Mouse (Mus musculus): ENCODE data around the gene Isg20l2.

The Isg20l2 gene

DNA sequence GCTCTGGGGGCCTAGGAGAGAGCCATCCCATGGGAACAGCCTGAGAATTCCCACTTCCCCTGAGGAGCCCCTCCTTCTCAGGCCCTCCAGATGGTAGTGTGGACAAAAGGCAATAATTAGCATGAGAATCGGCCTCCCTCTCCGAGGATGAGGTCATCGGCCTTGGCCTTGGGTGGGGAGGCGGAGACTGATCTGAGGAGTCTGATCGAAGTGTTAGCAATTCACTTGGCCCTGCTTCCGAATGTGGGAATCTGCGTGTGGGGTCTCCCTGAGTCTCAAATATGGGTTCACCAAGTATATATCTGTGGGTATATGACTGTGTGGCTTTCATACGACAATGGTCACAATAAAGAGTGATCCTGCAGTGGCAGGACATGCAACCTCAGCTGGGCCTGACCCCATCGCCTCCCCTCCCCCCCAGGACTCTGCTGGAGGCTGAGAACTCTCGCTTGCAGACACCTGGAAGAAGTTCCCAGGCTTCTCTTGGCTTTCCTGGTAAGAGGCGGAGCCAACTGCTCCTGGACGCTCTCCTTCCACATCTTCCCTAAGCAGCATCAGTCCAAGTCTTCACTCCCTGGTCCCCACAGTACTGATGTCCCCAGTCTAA, 44.4 kb downstream of the Isg20l2 start:
- DNase-seq (ENCODE audit: low spot score): no peak

DNA sequence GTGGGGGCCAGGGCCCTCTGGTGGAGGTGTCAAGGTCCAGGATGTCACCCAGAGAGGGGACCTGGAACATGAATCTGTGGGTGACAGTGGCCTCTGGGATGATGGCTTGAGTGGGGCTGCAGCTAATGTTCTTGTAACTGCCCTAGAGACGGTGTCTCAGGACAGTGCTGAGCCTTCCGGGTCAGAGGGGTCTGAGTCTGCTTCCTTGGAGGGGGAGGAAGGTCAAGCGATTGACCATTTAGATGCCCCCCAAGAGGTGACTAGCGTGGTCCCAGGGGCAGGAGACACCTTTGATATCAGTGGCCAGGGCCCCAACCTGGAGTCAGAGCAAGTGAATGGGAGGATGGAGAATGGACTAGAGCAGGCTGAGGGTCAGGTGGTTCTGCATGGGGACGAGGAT, 49.4 kb downstream of the Isg20l2 start:
- no peak for DNase-seq (ENCODE audit: low spot score)

DNA sequence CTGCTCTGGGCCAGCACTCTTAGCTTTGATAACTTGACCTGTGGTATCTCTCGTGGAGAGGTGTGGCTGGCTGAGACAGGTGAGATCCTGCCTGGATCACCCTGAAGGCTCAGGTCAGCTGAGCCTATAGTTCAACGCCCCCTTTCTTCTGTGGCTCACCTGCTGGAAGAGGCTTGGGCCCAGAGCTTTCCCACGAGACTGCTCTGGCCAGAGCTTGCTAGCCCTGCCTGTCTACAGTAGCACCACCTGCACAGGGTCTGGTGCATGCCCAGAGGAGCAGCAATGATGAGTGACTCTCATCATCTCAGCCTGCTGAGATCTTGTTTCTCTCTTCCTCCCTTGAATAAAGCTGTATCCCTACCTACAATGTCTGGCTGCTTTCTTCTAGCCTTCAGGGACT, 50.0 kb downstream of the Isg20l2 start:
- no peak for DNase-seq (ENCODE audit: low spot score)

DNA sequence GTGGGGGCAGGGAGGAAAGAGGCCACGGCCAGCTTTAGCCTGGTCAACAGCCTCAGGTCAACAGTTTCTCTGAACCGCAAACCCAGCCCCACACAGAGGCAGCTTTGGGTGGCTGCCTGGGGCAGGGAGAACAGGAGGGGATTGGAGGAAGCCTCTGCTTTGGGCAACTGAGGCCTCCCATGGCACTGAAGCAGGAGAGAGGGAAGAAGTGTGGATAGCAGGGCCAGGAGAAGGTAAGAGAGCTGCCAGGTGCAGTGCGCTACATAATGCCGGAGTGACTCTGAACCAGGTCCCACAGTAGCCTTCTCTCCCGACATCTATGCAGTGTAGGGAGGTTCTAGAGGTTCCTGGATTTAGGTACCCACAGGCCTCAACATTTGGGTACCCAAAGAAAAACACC, 50.6 kb downstream of the Isg20l2 start:
- DNase-seq (ENCODE audit: low spot score): no peak

DNA sequence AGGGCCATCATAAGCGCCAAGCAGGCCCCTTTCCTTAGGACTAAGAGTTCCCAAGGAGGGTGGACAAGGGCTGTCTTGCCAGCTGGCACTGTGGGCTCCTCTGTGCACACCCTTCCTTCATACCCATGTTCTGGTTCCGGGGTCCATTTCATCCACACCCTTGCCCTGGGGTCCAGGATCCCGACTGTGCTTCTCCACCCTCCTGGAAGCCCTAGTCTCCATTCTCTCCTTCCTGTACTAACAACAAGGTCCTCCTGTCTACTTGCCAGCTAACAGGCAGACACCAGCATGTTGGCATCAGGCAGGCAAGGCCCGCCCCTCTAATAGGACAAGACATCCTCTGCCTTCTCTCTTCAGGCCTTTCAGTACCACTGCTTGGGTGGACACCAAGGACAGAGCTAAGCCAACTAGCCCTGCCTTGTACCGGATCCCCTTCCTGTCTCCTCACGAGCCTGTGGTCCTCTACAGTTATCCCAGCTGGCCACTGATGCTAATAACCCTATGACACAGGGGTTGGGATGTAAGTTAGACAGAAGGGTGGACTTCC, 51.2 kb downstream of the Isg20l2 start:
- no peak for DNase-seq (ENCODE audit: low spot score)

DNA sequence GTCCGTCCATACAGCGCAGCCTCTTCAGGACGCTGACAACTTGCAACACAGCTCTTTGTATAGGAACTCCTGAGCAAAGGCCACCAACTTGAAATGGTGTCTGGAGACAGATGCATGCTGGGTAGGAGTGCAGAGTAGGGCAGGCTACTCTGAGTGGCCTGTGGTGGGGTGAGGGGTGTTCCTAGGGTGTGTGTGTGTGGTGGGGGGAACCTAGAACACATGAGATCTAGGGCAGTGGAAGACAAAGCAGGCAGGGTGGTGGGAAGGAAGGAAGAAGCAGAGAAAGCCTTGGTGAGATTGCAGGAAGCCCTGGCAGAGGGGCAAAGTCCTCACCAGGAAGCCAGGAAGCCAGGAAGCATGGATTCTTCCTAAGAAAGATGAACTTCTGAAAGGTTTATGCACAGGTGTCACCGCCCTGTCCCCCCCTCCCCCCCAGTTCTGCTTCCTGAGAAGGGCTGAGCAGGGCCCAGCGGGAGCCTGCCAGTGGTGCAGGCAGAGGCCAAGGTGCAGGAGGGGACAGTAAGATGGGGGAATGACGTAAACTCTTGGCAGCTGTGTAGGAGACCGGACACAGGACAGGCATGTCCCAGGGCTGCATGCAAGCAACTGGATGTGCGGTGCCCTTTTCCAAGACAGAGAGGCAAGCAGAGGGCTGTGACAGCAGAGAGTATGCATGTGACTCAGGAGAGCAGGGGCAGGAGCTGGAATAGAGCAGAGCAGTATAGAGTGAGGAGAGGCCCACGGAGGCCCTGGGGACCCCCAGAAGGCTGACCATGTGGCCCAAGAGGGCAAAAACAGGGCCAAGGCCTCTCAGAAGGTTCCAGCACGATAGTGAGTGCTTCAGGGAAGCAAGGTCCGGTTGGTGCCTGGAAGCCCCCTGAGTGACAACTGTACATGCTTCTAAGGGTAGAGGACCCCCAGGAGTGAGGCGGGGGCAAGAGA, 52.1 kb downstream of the Isg20l2 start:
- no peak for DNase-seq (ENCODE audit: low spot score)

DNA sequence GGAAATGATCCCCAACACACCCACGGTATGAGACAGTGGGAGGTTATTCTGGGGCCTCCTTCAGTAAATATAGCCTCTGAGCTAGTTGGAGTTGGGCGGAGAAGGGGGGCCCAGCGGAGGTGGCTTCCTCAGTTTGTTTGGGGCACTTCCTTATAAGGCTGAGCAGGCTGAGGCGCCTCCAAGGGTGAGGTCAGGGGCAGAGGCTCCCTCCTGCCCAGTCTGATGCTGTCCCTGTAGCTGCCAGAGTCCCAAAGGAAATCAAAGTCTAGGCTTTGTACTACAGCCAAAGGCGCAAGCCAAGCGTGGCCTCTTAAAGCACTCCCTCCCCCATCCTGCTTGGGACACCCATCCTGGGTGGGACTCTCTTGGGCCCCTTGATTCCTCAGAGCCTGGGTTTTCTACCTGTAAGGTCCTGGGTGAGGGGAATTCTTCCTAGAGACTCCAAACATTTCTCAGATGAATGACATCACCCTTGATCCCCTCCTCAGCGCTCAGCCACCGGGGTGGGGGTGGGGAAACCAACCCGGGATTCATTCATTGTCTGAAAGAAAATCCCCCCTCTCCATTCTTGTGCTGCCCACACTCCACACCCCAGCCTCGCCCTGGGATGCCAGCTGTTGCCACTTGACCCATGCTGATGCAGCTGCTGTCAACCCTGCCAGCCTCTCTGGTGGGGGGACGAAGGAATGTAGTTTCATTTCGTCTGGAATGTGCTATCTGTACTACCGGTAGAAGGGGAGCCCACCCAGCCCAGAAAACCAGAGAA, 52.9 kb downstream of the Isg20l2 start:
- DNase-seq (ENCODE audit: low spot score): peak; percentile 2

DNA sequence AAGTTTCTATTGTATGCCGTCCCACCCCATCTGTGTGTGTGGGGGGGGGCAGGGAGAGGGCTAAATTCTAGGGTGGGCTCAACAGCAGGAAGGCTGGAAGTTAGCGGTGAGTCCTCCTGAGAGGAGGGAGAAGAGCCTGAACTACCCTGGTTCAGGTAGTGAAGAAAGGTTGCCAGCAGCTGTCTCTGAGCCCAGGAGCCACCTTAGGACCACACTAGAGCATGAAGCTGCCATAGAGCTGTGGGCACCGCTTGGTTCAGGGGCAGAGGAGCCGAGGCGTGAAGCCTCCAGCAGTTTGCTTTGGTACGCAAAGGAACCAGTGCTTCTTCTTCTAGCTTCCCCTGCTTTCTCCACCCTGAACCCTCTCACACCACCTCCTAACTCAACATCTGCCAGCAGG, 53.5 kb downstream of the Isg20l2 start:
- DNase-seq (ENCODE audit: low spot score): no peak

DNA sequence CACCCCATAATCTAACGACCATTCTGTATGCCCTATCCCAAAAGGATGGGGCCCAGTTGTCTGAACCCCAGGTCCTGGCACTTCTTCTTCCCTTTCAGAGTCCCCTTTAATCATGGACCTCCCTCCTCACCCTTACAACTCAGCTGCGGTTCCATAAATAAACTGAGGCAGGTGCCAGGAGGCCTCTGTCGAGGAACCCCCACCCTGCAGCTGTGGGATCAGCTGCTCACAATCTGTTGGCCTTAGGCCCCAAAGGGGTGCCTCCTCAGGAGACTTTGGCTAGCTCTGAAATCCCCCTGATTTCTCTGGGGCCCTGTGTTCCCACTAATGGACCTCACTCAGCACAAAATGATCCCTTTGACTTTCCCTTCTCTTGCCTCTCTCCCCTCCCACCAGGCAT, 54.0 kb downstream of the Isg20l2 start:
- no peak for DNase-seq (ENCODE audit: low spot score)

DNA sequence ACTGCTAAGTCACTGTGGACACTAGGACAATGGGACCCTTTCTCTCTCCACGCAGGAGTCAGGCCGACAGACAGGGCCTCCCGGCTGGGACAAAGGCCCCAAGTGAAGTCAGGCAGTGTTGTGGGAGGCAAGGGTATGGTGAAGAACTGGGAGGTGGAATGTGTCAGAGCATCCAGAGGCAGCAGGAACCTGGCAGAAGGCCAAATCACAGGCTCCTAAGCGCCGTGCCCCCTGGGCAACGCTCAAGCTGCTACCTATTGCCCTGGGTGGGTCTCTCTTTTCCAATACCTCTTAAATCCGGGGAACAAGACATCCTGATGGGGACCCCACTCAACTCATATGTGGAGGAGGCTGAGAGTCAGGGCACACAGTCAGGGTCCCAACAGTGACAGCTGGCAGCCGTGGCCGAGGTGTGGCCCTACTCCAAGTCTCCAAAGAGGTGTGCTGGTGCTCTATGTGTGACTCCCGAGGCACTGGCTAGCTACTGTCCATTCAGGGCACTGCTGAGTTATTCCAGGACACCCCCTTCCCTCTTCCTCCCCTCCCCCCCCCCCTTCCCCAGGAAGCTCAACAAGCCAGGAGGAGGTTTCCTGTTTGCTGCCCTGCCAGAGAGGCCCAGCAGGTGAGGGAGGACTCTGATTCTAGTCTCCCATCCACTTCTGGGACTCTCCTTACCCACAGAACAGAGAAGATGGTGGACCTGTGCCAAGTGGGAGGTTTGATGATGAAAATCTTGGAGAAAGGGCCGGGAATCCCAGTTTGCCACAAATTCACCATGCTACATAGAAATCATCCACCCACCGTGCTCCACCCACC, 55.6 kb downstream of the Isg20l2 start:
- no peak for DNase-seq (ENCODE audit: low spot score)

DNA sequence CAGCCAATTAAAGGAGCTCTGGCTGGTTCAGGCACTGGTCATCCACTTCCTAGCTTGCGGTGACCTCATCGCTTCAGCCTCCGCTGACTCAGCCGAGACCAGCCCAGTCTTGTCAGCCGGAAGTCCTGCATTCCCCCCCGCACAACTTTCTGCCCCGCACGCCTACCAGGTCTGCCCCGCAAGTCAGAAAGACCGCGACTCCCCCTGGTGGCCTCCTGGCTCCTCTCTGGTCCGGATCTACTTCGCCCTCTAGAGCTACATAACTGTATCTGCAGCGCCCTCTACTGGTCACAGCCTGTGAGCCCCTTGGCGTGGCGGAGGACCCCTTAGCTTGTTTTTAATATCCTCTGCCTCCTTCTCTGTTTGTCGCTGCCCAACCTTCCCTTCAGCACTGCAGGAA, 56.8 kb downstream of the Isg20l2 start:
- peak; percentile 92 for DNase-seq (ENCODE audit: low spot score)

DNA sequence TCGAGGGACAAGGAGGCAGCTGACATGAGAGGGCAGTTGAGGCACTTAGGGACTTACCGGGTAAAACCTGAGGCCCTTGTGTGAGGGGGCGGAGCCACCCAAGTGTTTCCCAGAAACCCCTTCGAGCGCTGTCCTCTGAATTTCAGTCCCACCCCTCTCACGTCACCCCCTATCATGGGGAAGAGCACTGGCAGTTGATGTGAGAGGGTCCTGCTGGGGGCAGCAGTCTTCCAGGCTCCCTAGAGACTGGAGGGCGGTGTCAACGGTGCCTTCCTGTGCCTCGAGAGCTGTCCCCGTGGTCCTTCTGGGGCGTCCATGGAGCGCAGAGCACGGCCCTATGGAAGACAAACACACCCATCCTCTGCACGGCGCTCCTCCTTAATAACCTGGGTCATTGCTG, 57.5 kb downstream of the Isg20l2 start:
- DNase-seq (ENCODE audit: low spot score): no peak

DNA sequence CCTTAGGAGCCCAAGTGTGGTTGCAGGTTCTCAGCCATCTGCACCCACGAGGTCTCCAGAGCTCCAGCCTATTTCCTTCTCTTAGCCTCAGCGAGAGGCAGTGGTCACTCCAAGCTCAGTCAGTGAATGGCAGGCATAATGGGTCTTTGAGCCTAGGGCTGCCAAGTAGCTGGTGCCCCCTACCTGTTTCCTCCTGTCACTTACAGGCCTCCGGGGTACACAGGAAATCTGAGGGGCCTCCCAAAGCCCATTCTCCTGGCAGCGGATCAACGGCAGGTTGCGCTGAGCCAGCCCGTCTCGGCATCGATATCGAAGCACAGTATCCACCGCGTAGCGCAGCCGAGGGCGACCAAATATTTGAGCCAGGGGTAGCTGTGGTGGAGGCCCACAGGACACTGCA, 58.0 kb downstream of the Isg20l2 start:
- DNase-seq (ENCODE audit: low spot score): no peak

DNA sequence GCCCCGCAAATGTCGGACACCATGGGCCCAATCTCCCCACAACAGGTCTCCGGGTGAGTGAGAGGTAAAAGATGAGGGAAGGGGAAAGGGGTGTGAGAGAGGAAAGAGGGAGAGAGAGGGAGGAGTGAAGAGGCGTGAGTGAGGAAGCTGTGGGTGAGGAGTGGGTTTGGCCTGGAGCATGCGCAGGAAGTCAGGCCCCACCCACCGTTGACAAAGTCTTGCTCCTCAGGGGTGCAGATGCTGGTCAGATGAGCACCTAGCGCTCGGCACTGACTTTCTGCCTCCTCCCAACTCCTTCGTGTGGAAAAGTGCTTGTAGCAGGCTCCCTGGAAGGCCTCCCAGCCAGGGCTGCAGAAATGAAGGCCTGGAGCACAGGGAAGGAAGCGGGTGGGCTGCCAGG, 59.8 kb downstream of the Isg20l2 start:
- DNase-seq (ENCODE audit: low spot score): no peak

All from ovary, postnatal 36 days (tissue).